Mouse (Mus musculus): ENCODE data around the gene Hnrnpl. TPM values are rescaled to one million over a fixed set of nuclear protein-coding genes. Genes with fewer than 3 reads are reported as not detected.
"Not testable (repeated sequence)": the region's sequence is repeated elsewhere in the genome, so short reads cannot be mapped to it uniquely, and the experiment has no call there.

Hnrnpl gene
- polyA plus RNA-seq, 1 experiment: 633 TPM

- Histone ChIP-seq H3K27me3 (ENCODE audit: control insufficient read depth, insufficient read depth, low read length, poor library complexity, severe bottlenecking) (no peaks in the 10 kb centered on the region), H3K4me3 (ENCODE audit: low read depth, low read length) (no peak overlapping the region), H3K4me1 (ENCODE audit: control insufficient read depth, insufficient read depth, low read length) (peaks cover 10% of the 10 kb centered on the region), H3K27ac (ENCODE audit: insufficient read depth, low read length) (no peak overlapping the region), H3K9ac (ENCODE audit: low read depth, poor library complexity, severe bottlenecking) (no peak overlapping the region), H3K36me3 (ENCODE audit: control insufficient read depth, insufficient read depth, low read length, poor library complexity, severe bottlenecking) (no peaks in the 10 kb centered on the region), H3K9me3 (replicated peaks; ENCODE audit: control insufficient read depth, insufficient read depth, low read length, poor library complexity, severe bottlenecking) (no peaks in the 10 kb centered on the region)
- TF ChIP-seq EP300 (IDR thresholded peaks at IDR 0.05; ENCODE audit: insufficient read depth, low read depth, low read length): no peak
Observed at GRCm38 (mm10) chr7:28864288-28864750, 56.0 kb downstream of the Hnrnpl start.

DNA sequence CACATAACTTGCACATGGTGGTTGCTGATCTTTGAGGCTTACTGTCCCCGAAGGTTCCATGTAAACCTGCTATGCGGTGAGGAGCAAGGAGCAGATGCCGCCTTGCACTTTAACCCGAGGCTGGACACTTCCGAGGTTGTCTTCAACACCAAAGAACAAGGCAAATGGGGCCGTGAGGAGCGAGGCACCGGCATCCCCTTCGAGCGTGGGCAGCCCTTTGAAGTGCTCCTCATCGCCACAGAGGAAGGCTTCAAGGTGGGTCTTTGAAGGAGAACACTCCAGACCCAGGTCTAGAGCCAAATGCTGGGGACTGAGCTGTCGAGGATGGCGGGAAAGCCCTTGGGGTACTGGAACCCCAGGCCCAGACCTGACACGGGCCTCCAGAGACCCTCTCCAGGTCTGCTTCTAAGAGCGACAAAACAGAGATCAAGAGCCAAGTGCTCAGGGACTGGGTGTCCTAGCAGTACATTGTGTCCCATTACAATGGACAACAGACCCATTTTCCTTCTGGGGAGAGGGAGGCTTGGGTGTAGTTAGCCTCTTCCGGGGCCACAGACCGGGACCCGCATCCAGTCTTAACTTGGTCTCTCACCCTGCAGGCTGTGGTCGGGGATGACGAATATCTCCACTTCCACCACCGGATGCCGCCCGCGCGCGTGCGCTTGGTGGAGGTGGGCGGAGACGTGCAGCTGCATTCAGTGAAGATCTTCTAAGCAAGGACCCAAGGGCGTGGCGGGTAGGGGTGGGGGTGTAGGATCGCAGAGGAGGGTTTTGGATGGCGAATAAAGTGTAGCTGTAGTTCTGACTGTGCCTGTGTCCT is 57.4 kb downstream of the Hnrnpl start:
- no peak for TF ChIP-seq EP300 (IDR thresholded peaks at IDR 0.05; ENCODE audit: insufficient read depth, low read depth, low read length)
- TF ChIP-seq POLR2A (IDR thresholded peaks at IDR 0.05; ENCODE audit: insufficient read depth, low read length): peak; percentile 21
- Histone ChIP-seq H3K4me1 (ENCODE audit: control insufficient read depth, insufficient read depth, low read length) (peaks cover 10% of the 10 kb centered on the region), H3K36me3 (ENCODE audit: control insufficient read depth, insufficient read depth, low read length, poor library complexity, severe bottlenecking) (no peaks in the 10 kb centered on the region), H3K9me3 (replicated peaks; ENCODE audit: control insufficient read depth, insufficient read depth, low read length, poor library complexity, severe bottlenecking) (no peaks in the 10 kb centered on the region), H3K27ac (ENCODE audit: insufficient read depth, low read length) (no peak overlapping the region), H3K4me3 (ENCODE audit: low read depth, low read length) (peak overlapping the region; percentile 45), H3K9ac (ENCODE audit: low read depth, poor library complexity, severe bottlenecking) (peak overlapping the region; percentile 24), H3K27me3 (ENCODE audit: control insufficient read depth, insufficient read depth, low read length, poor library complexity, severe bottlenecking) (no peaks in the 10 kb centered on the region)

DNA sequence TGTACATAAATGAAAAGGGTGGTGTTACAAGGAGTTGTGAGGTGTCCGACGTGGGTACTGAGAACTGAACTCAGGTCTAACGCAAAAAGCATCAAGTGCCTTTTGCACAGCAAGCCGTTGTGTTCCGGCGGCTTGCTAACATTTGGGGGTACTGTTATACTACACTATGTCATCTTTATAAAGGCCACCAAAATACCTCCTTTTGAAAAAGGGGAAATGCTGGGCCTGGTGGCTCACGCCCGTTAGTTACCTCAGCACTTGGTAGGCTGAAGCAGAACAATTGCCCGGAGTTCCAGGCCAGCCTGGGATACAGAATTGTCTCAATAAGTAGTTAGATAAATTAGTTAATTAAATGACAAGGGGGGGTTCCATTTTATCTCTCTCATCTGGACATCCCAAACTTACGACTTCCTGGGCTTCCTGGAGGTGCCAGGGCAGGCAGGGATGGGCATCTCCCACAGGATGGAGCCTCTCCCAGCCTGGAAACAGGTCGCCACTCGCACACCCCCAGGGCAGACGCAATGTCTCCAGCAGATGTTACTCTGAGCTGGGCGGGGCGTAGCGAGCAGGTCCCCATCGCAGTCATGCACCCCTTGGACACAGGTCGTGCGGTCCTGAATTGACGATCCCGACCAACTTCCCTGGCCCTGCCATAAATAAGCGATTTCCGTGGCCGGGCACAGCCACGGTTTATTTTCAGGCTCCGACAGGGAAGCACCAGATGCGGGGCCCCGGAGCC is 58.6 kb downstream of the Hnrnpl start:
- H3K4me3 ChIP-seq (ENCODE audit: low read depth, low read length): peak overlapping the region; percentile 5; the same call in 1 of the 2 replicates
- peaks cover 10% of the 10 kb centered on the region for H3K4me1 ChIP-seq (ENCODE audit: control insufficient read depth, insufficient read depth, low read length)
- H3K27ac ChIP-seq (ENCODE audit: insufficient read depth, low read length): no peak overlapping the region
- H3K27me3 ChIP-seq (ENCODE audit: control insufficient read depth, insufficient read depth, low read length, poor library complexity, severe bottlenecking): no peaks in the 10 kb centered on the region
- H3K9ac ChIP-seq (ENCODE audit: low read depth, poor library complexity, severe bottlenecking): peak overlapping the region; percentile 40
- no peaks in the 10 kb centered on the region for H3K36me3 ChIP-seq (ENCODE audit: control insufficient read depth, insufficient read depth, low read length, poor library complexity, severe bottlenecking)
- H3K9me3 ChIP-seq (replicated peaks; ENCODE audit: control insufficient read depth, insufficient read depth, low read length, poor library complexity, severe bottlenecking): no peaks in the 10 kb centered on the region
- TF ChIP-seq CTCF (IDR thresholded peaks at IDR 0.05; ENCODE audit: low read depth, low read length): no peak
- no peak for TF ChIP-seq POLR2A (IDR thresholded peaks at IDR 0.05; ENCODE audit: insufficient read depth, low read length)
- TF ChIP-seq EP300 (IDR thresholded peaks at IDR 0.05; ENCODE audit: insufficient read depth, low read depth, low read length): no peak

DNA sequence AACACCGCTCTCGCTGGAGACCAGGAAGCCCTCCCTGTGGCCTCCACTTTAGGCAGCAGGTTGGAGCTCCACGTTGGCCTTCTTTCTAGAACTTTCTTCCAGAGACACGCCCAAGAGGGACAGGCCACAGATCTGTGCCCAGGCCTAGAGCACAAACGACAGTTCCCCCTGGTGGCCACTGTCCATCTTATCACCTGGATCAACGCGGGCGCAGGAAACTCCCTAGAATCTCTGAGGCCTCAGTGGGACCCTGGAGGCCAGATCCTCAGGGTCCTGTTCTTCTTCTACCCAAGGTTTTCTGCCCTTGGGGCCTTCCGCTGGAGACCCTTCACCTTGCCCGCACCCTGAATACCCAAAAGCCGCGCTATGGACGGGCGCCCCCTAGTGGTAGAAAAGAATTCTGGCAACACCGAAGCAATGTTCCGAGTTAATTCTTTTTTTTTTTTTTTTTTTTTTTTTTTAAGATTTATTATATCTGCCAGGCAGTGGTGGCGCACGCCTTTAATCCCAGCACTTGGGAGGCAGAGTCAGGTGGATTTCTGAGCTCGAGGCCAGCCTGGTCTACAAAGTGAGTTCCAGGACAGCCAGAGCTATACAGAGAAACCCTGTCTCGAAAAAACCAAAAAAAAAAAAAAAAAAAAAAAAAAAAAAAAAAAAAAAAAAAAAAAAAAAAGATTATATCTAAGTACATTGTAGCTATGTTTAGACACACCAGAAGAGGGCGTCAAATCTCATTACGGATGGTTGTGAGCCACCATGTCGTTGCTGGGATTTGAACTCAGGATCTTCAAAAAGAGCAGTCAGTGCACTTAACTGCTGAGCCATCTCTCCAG is 59.4 kb downstream of the Hnrnpl start:
- H3K4me1 ChIP-seq (ENCODE audit: control insufficient read depth, insufficient read depth, low read length); H3K27ac ChIP-seq (ENCODE audit: insufficient read depth, low read length); H3K36me3 ChIP-seq (ENCODE audit: control insufficient read depth, insufficient read depth, low read length, poor library complexity, severe bottlenecking); H3K27me3 ChIP-seq (ENCODE audit: control insufficient read depth, insufficient read depth, low read length, poor library complexity, severe bottlenecking); H3K9me3 ChIP-seq (replicated peaks; ENCODE audit: control insufficient read depth, insufficient read depth, low read length, poor library complexity, severe bottlenecking): not testable (repeated sequence)
- peak; percentile 56 for TF ChIP-seq CTCF (IDR thresholded peaks at IDR 0.05; ENCODE audit: low read depth, low read length)
- H3K4me3 ChIP-seq (ENCODE audit: low read depth, low read length): peak overlapping the region; percentile 5; the same call in 1 of the 2 replicates
- peak overlapping the region; percentile 40 for H3K9ac ChIP-seq (ENCODE audit: low read depth, poor library complexity, severe bottlenecking)

DNA sequence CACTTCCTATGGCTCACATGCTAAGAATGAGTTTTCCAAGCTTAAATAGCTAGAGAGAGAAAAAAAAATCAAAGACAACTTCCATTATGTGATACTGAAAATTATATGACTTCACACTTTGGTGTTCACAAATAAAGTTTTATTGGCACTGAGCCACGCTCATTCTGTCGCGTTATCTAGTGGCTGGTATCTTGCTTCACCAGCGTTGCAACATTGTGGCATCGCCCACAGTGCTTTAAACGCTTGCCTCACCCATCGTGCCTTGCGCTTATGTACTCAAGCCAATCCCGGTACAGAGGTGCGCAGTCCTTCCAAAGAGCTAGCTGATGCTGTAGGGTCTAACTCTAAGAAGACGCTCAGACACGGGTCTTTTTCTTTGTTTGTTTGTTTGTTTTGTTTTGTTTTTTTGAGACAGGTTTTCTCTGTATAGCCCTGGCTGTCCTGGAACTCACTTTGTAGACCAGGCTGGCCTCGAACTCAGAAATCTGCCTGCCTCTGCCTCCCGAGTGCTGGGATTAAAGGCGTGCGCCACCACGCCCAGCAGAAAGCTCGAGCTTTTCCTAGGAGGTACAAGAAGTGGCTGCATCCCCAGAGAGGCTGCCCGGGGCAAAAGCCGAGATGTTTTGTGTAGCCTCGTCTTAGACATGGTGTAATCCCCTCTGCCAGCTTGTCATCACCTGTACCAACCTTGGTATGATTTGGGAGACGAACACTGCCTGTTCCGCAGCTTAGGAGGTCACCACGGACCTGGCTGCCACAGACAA is 62.7 kb downstream of the Hnrnpl start:
- H3K4me1 ChIP-seq (ENCODE audit: control insufficient read depth, insufficient read depth, low read length): peaks cover 2% of the 10 kb centered on the region
- TF ChIP-seq POLR2A (IDR thresholded peaks at IDR 0.05; ENCODE audit: insufficient read depth, low read length): no peak
- H3K27me3 ChIP-seq (ENCODE audit: control insufficient read depth, insufficient read depth, low read length, poor library complexity, severe bottlenecking): no peaks in the 10 kb centered on the region
- H3K9me3 ChIP-seq (replicated peaks; ENCODE audit: control insufficient read depth, insufficient read depth, low read length, poor library complexity, severe bottlenecking): no peaks in the 10 kb centered on the region
- no peak overlapping the region for H3K4me3 ChIP-seq (ENCODE audit: low read depth, low read length)
- H3K27ac ChIP-seq (ENCODE audit: insufficient read depth, low read length): no peak overlapping the region
- no peaks in the 10 kb centered on the region for H3K36me3 ChIP-seq (ENCODE audit: control insufficient read depth, insufficient read depth, low read length, poor library complexity, severe bottlenecking)
- no peak overlapping the region for H3K9ac ChIP-seq (ENCODE audit: low read depth, poor library complexity, severe bottlenecking)

Other genes starting within 250 kb of the Hnrnpl start
- 86.0 and 94.1 TPM in 2 replicates for gene Samd4b, start 210.4 kb upstream of the Hnrnpl start, polyA plus RNA-seq (2011; ENCODE audit: insufficient read depth, insufficient read length, low read depth, missing spikeins)
- 64.4 and 75.1 TPM in 2 replicates for gene Pak4, start 210.4 kb upstream of the Hnrnpl start, polyA plus RNA-seq (2011; ENCODE audit: insufficient read depth, insufficient read length, low read depth, missing spikeins)
- gene Acp7, start 177.2 kb upstream of the Hnrnpl start, polyA plus RNA-seq (2011; ENCODE audit: insufficient read depth, insufficient read length, low read depth, missing spikeins): 1.4 and 1.8 TPM in 2 replicates
- gene Fbxo27, start 115.7 kb upstream of the Hnrnpl start, polyA plus RNA-seq (2011; ENCODE audit: insufficient read depth, insufficient read length, low read depth, missing spikeins): 5.2 and 9.6 TPM in 2 replicates
- gene Fbxo17, start 91.7 kb upstream of the Hnrnpl start, polyA plus RNA-seq (2011; ENCODE audit: insufficient read depth, insufficient read length, low read depth, missing spikeins): 6.7 and 7.0 TPM in 2 replicates
- 53.5 and 60.9 TPM in 2 replicates for gene Mrps12, start 66.7 kb upstream of the Hnrnpl start, polyA plus RNA-seq (2011; ENCODE audit: insufficient read depth, insufficient read length, low read depth, missing spikeins)
- gene Sars2, start 66.5 kb upstream of the Hnrnpl start, polyA plus RNA-seq (2011; ENCODE audit: insufficient read depth, insufficient read length, low read depth, missing spikeins): 22.4 and 22.5 TPM in 2 replicates
- not detected in 2 replicates for gene Ccer2, start 52.4 kb upstream of the Hnrnpl start, polyA plus RNA-seq (2011; ENCODE audit: insufficient read depth, insufficient read length, low read depth, missing spikeins)
- 28.1 and 30.5 TPM in 2 replicates for gene Sirt2, start 41.8 kb upstream of the Hnrnpl start, polyA plus RNA-seq (2011; ENCODE audit: insufficient read depth, insufficient read length, low read depth, missing spikeins)
- gene Nfkbib, start 41.0 kb upstream of the Hnrnpl start, polyA plus RNA-seq (2011; ENCODE audit: insufficient read depth, insufficient read length, low read depth, missing spikeins): 23.8 and 27.9 TPM in 2 replicates
- gene Rinl, start 19.6 kb upstream of the Hnrnpl start, polyA plus RNA-seq (2011; ENCODE audit: insufficient read depth, insufficient read length, low read depth, missing spikeins): 24.6 and 28.0 TPM in 2 replicates
- 41.3 and 53.0 TPM in 2 replicates for gene Ech1, start 16.7 kb downstream of the Hnrnpl start, polyA plus RNA-seq (2011; ENCODE audit: insufficient read depth, insufficient read length, low read depth, missing spikeins)
- 1.9 and 2.4 TPM in 2 replicates for gene Lgals4, start 25.3 kb downstream of the Hnrnpl start, polyA plus RNA-seq (2011; ENCODE audit: insufficient read depth, insufficient read length, low read depth, missing spikeins)
- not detected in 2 replicates for gene Lgals7, start 55.3 kb downstream of the Hnrnpl start, polyA plus RNA-seq (2011; ENCODE audit: insufficient read depth, insufficient read length, low read depth, missing spikeins)
- gene Capn12, start 72.9 kb downstream of the Hnrnpl start, polyA plus RNA-seq (2011; ENCODE audit: insufficient read depth, insufficient read length, low read depth, missing spikeins): 0.21 and 0.33 TPM in 2 replicates
- 318 and 324 TPM in 2 replicates for gene Actn4, start 153.8 kb downstream of the Hnrnpl start, polyA plus RNA-seq (2011; ENCODE audit: insufficient read depth, insufficient read length, low read depth, missing spikeins)
- 409 and 413 TPM in 2 replicates for gene Eif3k, start 173.3 kb downstream of the Hnrnpl start, polyA plus RNA-seq (2011; ENCODE audit: insufficient read depth, insufficient read length, low read depth, missing spikeins)
- 33.2 and 36.3 TPM in 2 replicates for gene Map4k1, start 173.5 kb downstream of the Hnrnpl start, polyA plus RNA-seq (2011; ENCODE audit: insufficient read depth, insufficient read length, low read depth, missing spikeins)